Mouse (Mus musculus): ENCODE results near the gene Olfr878.

Gene Olfr878

DNA sequence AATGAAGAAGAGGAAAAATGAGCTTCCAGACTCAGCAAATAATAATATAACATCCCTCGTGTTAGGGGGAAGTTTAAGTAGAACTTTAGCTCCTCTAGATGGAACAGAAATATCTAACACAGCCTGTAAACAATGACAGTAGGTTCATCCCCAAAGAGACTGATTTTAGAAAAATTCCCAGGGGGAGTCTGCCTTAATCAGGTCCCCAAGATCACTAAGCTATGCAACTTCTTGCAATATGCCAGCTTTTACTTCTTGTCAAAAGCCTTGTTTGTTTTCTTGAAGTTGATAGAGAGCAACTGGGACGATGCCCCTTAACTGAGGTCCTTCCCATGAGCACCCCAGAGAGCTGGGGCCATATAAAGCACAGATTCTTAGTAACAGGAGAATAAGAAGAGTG lies at the start of gene Olfr878:
Gene Olfr878 (plus strand): TSS at position 301 of the 400 bp plus-strand sequence.
- DNase-seq: no peak

DNA sequence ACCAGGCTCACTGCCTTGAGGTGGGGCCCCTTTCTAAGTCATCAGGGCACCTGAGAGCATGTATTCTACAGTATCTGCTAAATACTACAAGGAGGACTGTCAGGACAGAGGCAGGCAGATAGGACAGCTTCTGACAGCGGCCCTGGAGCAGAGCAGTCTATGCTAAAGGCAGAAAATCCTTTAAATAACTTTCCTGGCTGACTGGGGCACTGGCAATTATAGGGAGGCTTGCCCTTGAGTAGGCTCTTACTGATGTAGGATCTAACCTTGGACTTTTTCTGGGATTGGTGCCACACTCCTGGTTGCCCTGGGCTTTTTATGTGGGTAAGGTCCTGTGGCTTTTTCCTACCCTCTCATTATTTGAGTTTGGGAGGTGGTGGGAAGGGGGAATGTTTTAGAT lies 47.4 kb upstream of the Olfr878 start:
- DNase-seq: no peak

DNA sequence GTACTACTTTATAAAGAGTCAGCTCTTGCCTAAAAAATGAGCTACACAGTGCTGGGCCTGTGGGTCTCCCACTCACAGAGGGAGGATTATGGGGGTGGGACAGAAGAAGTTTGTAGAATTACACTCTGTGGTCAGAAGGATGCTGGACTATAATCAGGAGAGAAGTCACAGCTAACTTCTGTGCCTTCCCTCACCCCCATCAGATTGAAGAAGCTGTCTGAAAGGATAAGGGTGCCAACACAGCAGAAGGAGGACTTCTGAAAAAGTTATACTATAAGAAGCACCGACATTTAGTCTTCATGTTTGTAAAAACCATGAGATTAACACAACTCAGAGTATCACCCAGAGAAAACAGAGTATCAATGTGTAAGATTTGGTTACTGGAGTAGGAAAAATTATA lies 46.5 kb upstream of the Olfr878 start:
- no peak for DNase-seq

DNA sequence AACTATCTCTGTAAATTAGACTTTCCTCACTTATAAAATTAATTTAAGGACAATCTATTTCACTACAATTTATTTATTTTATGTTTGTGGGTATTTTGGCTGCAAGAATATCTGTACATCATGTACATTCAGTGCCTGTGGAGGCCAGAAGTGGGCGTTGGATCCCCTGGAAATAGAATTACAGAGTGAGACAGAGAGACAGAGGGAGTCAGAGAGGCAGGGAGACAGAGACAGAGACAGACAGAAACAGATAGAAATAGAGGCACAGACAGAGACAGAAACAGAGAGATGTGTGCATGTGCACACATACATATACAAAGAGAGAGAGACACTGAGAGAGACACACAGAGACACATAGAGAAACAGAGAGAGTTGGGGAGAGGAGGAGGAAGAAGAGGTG lies 46.1 kb upstream of the Olfr878 start:
- DNase-seq: no peak

DNA sequence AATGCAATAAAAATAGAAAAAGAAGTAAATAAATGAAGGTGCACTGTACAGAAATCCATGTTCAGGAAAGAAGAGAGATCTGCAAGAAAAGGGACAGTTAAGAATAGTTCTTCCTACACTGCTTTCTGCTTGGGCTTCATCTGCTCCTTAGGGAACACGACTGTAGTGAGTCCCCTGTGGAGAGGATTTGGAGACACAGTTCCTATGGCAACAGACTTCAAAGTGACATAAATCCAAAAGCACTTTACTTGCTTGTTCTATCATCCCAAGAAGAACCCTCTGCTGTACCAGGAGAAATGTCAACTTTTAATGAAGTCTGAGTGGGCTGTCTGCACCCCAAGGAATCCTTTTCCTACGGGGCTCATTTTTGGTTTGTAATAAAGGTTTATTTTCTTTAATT lies 26.7 kb upstream of the Olfr878 start:
- DNase-seq: no peak

DNA sequence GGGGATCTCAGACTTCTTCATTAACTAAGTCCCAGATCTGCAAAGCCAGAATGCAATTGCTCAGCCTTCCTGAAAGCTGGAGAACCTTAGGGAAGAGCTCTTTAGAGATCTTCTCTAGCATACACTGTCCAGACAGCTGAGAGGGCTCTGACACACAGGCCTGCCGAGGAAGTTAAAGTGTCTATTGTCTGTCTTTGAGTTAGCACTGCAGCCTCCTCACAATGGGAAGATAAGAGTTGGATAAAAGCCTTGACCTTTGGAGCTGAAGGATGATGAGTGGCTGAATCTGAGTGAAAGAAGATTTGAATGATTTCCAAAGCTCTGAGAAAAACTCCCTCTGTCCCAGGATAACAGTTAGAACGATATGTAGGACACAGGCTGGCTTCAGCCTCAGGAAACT lies 21.0 kb upstream of the Olfr878 start, which contains the start of gene Olfr145:
Gene Olfr145 (plus strand): TSS at position 64 of the 400 bp plus-strand sequence.
- DNase-seq: no peak

DNA sequence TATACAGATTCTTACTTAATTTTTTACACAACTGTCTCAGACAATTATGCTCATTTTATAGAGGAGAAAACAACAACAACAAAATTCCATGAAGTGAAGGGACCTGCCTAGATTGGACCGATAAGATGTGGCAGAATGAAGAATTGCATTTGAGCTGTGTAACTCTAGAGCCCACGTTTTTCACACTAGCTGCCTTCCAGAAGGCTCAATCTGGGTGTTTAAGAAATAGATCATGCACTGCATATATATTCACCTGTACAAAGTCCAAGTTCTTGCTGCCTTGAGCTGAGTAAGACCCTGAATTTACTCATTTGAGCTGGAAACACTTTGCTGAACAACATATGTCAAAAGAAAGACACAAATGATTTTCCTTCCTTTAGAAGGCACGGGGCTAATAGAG lies 12.1 kb upstream of the Olfr878 start:
- DNase-seq: no peak

DNA sequence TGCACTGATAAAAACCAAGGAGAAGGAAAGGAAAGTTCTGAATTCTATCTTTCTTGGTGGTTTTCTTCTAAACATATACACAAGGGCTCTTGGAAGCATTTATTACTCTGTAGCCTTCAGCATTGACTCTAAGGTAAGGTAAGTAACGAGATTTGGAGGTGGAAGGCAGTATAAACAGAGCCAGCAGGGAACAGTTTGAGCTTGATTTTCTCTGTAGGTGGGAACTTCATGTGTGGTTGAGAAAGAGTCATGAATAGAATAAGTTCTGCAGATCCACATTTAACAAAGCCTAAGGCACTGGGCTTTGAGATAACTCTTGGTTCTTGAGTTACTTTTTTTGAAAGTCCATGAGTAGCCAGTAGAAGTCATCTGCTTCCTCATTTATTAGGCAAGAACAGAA lies 378 bp downstream of the Olfr878 start:
- no peak for DNase-seq

DNA sequence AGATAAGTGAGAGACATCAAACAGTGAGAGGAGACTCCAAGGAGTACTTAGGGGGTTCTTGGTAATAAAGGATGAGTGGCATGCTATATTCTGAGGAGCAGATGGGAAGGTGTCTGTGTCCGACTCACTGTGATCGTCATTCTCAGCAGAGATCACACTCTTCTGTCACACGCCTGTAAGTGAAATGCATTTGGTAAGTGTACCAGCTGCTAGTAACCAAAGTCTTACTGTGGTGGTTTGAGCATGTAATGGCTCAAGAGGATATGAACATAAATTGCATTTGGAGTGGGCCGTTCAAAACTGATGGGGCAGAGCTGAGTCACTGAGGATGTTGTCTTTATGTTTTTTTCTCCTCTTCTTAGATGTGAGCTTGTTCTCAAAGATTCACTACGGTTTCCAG lies 6.6 kb downstream of the Olfr878 start:
- DNase-seq: no peak

DNA sequence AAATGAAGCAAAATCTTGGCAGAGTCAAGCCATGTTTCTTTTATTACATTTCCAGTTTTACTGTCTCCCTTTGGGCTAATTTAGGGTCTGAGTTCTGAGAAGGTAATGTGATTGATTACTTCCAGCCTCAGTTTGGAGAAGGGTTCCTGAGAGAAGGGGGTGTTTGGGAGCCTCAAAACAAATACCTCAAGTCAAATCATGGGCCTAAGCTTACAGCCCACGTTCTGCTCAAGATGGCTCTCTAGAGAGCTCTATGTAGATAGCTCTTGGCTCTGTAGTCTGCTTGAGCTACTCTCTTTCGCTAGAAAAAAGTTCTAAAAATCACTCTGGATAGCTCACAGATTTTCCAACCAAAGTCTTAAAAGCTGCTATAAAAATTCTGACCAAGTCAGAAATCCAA lies 7.8 kb downstream of the Olfr878 start:
- DNase-seq: no peak

DNA sequence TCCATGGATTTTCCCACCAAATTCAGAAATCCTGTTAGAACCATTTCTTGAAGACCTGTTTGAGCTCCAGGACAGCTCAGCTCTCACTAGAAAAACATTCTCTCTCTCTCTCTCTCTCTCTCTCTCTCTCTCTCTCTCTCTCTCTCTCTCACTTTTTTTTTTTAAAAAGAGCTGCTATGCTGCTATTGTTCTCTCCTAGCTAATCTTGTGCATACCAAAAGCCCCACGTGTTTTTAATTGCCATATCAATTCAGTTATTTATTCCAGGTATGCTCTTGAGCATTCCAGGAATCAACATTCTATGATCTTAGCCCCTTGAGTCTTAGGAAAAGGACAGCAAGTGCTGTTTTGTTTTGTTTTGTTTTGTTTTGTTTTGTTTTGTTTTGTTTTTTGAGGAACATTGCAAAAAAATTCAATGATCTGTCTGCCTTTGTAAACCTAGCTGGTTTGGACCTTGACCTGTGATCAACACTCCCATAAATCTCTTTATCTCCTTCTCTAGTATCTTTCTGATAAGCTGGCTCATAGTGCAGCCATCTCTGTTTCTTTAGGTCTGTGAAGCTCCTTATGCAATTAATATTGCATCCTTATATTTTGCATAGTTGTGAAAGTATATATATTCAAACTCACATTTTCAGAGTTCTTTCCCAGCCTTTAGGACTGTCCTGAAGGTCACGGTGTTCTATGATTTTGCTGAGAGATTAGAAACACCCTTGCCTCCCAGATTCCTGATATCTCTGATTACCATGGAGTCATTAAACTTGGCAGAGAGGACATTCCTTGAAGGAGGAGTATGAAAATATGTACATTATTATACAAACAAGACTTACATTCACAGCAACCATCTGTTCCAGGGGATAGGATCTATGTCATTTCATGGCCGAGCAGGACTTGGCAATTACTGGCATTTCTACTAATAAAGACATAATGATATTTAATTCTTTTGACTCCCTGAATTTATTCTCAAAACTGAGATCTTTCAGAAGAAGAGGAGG lies 8.7 kb downstream of the Olfr878 start:
- no peak for DNase-seq

DNA sequence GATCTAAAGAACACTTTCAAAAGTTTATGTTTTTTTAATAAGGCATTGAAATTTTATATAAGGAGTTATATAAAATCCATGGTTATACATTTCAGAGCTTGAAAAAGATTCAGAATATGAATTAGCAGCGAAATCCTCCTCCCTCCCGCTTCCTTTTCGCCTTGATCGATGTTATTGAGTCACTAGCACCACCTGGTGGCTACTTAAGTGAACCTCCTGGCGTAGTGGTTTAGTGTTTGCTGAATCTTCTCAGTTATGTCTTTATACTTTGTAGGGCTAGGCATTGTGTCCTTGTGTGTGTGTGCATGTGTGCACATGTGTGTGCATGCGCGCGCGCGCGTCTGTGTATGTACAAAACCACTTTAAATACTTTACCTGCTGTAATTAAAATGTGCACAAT lies 14.9 kb downstream of the Olfr878 start:
- no peak for DNase-seq

DNA sequence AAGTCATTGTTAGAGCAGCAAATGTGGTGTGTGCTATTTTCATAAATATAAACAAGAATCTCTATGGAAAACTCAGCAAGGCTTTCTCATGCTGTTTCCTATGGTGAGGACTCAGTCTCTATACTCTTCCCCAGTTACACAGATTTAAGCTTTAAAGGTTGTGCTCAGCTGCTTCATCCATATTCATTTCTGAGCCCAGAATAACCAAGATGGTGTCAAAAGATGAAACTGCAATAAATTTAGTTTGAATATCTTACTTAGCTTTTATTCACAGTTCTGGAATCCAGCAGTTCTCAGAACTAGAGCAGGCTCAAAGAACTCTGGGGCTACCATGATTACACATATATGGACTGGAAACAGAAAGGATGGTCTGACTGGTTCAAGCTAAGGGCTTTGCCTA lies 16.5 kb downstream of the Olfr878 start:
- no peak for DNase-seq

DNA sequence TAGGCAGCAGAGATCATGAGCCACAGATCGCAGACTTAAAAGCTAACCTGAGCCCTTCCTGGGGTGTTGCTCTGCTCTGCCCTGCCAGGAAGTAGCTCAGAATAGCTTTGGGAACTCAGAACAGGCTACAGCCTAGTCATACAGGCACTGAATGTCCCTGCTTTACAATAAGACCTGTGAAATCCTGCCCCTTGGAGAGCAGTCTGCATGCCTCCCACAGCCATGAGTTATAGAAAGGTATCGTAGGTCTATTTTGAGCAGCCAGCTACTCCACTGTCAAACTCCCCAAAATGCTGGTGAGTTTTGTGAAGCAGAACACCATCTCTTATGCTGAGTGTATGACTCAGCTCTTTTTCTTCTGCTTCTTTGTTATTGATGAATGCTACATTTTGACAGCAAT lies 23.5 kb downstream of the Olfr878 start:
- DNase-seq: no peak

Data from thymus, postnatal 36 days (tissue).